Mouse (Mus musculus) spleen, embryonic (tissue): Measurements from ENCODE around the gene Klhl33.
"Not testable (repeated sequence)": the region's sequence is repeated elsewhere in the genome, so short reads cannot be mapped to it uniquely, and the experiment has no call there.

Experiments
- CTCF ChIA-PET: fragments of 350-600 bp; sonication (Branson Sonifier 250); formaldehyde crosslinking; loops from one replicate; lab custom pipeline; 2022; lab: Charles Lee

Gene Klhl33

DNA sequence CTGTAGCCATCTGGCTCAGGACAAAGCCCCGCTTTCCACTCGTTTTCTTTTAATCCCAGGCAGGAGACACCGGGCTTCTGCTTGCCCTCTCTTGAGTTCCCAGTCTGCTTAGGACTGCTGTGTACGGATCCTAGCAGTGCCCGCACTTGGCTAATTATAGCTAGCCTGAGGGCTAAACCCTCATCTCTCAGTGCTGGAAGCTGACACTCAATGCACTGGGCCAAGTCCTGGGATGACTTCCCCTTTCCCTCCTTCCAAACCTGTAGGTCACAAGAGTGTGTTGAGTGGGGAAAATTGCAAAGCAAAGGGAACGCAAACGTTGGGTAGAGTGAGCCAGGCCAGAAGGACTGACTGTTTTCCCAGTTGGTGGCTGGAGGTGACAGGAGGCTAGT lies at the start of gene Klhl33:
Gene Klhl33, minus strand, starts transcription at position 134 of the 392 bp plus-strand sequence.
- CTCF ChIA-PET = no interaction called here

DNA sequence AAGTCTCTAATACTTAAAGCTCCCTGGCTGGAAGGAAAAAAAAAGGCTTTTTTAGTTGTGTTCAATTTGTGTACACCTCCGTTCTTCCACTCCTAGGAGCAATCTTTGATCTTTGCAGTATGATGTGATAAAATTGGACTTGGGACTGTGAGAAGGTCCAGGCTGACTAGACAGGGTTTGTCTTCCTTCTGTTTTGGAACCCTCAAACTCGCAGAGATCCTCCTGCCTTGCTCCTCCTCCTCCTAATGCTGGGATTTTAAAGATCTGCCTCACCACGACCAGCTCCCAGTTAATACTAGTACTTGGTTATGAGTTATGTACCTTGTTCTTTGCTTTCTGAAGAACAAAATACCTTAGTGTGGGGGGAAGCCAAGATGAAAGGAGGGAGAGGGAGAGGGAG lies 48.2 kb upstream of the Klhl33 start:
- CTCF ChIA-PET = interaction anchor here (0.6 kb wide), 1 partner anchor 120 kb away, joined by 4 read pairs; no protein-coding TSS in a partner anchor

DNA sequence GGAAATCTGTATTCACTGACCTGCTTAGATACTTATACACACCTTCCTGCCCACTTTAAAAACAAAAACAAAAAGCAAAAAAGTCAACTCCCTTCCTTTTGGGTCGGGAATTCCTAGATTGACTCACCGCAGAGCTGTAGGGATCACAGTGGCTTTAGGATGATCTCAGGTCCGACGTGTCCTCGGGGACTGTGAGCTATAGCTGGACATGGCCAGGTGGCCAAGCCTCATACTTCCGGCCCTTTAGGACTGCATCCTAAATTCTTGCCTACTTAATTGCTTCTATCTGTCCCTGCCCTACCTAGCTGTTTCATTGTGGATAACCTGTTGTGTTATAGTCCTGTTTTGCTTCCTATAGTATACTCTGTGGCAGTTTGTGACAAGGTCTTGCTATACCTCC lies 47.8 kb upstream of the Klhl33 start:
- CTCF ChIA-PET = interaction anchor here (0.6 kb wide), 1 partner anchor 121 kb away, joined by 4 read pairs; no protein-coding TSS in a partner anchor

DNA sequence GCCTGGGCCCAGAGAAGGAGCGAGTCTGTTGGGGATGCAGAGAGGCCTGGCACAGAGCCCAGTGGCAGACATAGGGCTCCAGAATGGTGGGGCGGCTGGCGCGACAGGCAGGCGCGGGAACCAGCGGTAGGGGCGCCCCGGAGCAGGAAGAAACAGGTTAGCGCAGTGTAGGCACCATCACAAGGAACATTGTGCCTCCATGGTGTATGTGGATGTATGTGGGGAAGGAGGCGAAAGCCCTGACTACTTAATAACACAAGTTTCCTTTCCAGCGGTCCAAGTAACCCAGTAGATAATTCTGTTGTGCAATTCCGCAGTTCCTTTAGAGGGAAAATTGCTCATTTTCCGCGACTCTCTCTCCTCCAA lies 47.3 kb upstream of the Klhl33 start:
- CTCF ChIA-PET = not testable (repeated sequence)

DNA sequence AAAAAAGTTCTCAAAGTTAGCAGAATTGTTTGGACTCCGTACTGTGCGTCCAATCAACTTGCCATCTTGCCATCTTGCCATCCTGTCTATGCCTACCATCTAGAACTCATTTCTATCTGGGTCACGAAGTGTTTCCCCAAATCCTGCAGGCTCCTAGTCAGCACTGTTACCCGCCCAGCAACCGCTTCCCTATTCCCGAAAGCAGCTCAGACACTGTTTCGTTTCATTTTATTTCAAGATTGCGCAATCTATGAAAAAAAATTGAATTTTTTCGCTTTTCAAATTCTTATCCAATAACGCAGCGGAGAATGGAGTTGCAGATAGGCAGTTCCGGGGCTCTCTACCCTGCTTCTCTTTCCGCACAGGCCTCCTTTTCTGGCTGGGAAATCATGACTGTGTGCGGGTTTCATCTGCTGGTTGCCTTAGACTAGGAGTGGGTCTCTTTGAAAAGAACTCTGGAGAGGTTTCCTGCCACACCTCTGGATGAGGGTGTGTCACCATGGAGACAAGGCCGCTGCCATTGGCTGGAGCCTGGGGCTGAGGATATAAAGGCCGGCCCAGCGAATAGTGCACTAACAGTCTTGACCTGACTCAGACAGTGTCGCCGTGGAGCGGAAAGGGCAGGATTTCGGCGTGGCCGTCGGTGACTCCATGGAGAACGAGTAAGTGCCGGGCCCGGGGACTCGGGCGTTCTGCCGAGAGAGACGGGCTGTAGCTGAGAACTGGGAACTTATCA lies 46.8 kb upstream of the Klhl33 start, which contains the start of gene Gm49342:
Gene Gm49342, plus strand, starts transcription at position 586 of the 736 bp plus-strand sequence.
- CTCF ChIA-PET = no interaction called here

DNA sequence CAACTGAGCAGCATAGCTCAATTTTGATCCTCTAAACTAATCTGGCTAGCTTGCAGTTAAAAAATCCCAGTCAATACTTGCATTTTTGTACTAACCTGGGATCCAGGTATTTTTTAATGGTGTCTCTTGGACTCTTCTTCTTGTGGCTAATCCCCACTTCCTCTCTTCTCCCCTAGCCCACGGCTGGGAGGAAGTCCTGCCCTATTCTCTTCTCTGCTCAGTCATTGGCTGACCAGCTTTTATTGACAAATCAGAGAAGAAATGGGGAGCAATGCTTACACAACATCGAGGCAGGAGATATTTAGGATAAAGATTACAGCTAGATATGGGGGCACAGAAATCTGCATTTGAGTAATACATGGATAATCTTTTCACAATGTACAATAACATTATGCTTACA lies 41.6 kb upstream of the Klhl33 start:
- CTCF ChIA-PET = no interaction called here

DNA sequence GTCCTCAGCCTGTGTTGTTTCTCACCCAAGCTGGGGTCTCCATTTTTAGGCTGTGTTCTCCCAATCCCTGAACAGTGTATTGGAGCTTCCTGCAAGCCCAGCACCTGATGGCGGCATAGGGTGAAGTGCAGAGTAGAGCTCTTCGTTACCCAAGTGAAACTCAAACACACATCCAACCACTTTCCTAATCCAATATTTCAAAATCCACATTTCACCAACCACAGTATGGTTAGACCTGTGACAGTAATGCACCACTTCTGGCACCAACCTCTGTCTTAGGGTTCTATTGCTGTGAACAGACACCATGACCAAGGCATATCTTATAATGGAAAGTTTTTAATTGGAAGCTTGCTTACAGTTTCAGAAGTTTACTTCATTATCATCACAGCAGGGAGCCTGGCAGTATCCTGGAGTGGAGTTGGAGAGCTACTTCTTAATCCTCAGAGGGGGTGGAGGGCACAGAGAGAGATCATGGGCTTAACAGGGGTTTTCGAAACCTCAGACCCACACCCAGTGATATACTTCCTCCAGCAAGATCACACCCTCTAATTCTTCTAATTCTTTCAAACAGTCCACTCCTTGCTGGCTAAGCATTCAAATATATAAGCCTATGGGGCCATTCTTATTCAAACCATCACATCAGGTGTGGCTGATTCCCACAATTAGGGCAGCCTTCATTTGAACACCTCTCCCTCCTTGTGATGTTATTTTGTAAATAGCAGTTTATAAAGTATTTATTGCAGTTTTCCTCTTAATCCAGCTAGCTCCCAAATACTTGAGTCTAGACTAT lies 41.0 kb upstream of the Klhl33 start:
- CTCF ChIA-PET = no interaction called here

DNA sequence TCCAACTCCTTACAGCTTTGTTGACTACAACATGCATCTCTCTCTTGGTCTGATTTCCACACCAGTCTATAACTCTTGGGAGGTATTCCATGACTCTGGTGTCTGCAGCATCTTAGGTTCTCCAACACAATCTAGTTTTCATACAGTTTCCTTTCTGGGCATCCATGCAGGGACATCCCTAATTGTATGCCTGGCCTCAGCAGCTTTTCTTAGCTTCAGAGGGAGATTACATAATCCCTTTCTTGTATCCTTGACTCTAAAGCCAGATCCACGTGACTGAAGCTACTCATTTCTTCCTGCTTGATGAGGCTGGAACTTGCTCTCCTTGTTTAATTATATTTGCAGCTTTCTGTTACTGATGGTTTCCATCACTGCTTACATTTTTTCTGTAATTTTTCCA lies 39.3 kb upstream of the Klhl33 start:
- CTCF ChIA-PET = no interaction called here

DNA sequence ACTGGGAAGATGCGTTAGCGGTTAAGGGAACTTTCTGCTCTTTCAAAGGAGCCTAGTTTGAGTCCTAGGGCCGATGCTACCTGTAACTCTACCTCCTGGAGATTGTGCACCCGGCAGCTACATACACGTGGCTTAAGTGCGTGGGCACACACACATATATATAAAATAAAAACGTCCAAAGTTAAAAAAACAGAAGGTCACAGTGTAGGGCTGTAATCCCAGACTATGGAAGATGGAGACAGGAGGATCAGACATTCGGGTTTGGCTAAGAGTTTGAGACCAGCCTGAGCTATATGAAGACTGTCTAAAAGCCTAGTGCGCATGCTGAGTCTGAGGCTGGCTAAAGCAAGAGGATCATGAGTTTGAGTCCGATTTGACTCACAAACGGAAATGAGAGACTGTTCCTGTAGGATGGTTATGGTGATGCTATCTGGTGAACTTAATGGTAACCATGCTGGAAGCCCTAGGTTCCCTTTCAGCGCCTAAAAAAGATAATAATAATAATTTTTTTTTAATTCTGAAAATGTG lies 34.2 kb upstream of the Klhl33 start:
- CTCF ChIA-PET = no interaction called here

DNA sequence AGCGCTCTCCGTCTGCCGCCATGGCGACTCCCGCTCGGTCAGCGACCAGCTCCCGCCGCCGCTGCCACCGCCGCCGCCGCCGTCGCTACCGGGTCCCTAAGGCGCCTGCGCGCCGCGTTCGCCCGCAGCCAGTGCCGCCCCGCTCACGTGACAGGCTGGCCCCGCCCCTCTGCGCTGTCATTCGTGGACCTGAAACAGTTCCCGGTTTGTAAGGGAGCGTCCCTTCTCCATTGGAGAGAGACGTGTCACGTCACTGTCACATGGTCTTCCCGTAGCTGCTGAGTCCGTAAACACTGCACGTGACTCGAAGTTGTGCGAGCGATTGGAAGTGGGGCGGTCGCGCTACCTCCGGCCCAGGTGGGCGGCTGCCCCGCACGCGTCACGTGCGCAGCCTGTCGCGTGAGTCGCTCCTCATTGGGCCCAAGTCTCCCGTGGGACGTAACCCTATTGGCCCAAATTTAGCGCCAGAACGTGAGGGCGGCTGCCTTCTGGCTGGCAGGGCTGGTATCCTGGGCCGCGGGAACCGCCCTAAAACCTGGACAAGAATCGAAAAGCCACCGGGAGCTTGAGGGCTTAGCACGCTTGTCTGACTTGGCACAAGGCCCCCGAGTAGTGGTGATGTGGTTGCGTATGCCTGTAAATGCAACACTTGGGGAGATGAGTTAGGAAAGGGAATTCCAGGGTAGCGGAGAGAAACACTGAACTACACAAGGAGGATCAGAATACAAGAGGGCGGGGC lies 33.6 kb upstream of the Klhl33 start, which contains the start of the genes Pip4p1 and Pnp:
Gene Pip4p1, minus strand, starts transcription at position 103 of the 739 bp plus-strand sequence.
Gene Pnp, plus strand, starts transcription at position 329 of the 739 bp plus-strand sequence.
- CTCF ChIA-PET = no interaction called here

DNA sequence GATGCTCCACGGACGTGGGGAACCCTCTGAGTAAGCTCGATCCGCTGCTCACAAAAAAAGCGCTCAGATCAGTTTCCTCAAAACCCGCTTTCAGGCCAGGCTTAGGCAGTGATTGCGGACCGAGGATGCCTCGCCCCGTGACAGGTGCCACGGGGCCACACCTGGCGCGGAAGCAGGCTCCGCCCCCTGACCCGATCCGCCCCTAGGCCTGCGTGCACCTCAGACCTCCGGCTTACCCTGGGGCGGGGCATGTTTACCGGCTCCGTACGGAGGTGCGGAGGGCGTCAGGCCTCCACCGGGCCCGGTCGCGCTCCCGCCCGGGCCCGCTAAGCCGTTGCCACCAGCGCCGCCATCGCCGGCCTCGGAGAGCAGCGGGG lies 33.1 kb upstream of the Klhl33 start:
- CTCF ChIA-PET = no interaction called here

DNA sequence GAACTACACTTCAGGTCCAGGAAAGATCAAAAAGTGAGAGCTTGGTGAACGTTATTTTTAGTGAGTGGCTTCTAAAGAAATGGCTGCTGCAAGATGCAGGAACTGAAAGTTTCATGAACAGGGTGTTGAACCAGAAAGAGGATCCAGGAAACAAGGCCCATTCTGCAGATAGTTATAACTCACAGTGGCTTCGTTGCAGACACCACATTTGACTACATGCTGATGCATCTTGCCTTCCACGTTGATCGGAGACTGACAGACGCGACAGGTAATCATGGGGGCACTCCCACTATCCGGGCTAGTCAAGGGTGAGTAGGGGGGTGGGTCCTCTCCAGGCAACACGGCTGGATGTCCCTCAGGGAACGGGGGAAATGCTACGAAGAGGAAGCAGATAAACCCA lies 32.6 kb upstream of the Klhl33 start:
- CTCF ChIA-PET = no interaction called here

DNA sequence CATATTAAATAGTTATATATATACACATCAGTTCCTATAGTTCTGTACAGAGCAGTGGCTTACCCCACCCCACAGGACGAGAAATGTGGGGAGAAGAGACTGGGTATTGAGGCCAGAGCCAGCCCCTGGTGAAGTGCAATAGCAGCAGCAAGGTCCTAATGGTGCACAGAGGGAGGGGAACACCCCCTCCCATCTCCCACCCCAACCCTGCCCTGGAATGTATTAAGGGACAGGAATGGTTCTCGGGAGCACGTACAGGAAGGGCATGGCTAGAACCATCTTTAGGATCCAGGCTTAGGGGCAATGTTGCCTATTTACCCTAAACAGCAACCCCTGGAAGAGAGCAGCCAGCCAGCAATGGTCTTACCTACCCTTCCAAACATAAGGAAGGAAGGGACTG lies 30.1 kb upstream of the Klhl33 start:
- CTCF ChIA-PET = no interaction called here

DNA sequence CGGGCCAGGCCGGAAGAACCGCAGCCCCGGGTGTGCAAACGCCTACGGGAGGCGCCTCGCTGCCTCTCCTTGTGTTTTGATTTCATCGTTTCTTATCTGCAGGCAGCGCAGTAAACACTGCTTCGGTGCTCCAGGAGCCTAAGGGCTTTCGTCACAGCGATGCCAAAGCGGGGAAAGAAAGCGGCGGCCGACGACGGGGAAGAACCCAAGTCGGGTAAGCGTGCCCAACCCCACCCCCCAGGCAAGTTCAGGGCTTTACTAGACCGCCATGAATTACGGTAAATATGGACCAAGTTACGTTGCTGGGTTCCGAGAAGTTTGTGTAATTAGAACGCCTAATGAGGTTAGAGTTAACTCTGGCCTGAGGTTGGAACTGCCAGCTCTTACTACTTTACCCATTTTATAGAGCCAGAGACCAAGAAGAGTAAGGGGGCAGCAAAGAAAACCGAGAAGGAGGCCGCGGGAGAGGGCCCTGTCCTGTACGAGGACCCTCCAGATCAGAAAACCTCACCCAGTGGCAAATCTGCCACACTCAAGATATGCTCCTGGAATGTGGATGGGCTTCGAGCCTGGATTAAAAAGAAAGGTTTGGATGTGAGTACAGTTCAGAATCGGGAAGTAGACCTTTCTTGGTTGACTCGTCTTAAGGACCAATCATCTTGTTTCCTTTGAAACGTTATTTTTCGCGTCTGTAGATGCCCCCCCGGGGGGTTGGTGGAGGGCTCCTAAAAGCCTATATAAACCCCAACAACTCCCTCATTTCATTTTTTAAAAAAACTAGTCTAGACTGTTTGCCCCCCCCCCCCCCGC lies 28.0 kb upstream of the Klhl33 start:
- CTCF ChIA-PET = interaction anchor here (0.5 kb wide), 1 partner anchor 48 kb away, joined by 3 read pairs; no protein-coding TSS in a partner anchor

DNA sequence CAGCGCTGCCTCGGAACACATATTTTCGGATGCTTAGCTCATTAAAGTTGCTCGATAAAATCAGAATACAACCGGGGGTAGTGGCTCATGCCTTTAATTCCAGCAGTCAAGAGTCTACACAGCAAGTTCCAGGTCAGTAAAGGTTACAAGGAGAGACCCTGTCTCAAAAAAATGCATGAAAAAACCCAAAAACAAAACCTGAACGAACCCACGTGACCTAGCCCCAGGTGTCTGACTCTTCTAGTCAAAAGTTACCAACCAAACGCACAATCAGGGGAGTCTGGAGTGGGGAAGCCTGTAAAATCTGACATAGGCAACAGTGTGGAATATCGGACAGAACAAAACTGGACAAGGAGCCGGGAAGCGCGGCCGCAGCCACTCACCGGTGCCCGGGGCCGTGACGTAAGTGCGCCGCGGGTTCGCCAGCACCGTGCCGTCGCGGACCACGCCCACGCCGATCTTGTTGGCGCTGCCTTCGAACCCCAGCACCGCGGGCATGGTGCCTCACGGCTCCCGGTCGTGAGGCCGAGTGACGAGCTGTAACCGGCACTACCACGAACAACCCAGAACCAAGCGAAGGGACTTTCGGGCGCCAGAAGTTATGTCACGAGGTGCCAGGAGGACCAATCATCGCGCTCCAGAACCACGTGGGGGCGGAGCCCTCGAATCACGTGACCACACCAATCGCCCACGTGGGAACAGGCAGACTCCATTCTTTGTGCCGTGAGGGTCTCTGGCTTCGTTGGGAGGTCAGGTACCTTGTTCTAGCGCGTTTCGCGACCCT lies 27.2 kb upstream of the Klhl33 start, which contains the start of the genes Osgep and Apex1:
Gene Osgep, minus strand, starts transcription at position 613 of the 784 bp plus-strand sequence.
Gene Apex1, plus strand, starts transcription at position 688 of the 784 bp plus-strand sequence.
- CTCF ChIA-PET = interaction anchor here (0.5 kb wide), 1 partner anchor 47 kb away, joined by 3 read pairs; no protein-coding TSS in a partner anchor

DNA sequence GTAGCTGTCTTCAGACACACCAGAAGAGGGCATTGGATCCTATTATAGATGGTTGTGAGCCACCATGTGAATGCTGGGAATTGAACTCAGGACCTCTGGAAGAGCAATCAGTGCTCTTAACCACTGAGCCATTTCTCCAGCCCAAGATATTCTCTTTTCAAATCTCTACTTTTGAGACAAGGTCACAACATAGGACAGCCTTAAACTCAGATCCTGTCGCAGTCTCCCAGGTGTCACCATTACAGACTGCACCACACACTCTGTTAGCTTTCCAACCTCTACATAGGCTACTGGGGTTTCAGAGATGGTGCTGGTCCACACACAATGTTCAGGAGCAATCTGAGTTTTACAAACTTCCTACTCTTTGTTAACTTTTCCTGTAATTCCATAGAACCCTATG lies 26.1 kb upstream of the Klhl33 start:
- CTCF ChIA-PET = not testable (repeated sequence)

DNA sequence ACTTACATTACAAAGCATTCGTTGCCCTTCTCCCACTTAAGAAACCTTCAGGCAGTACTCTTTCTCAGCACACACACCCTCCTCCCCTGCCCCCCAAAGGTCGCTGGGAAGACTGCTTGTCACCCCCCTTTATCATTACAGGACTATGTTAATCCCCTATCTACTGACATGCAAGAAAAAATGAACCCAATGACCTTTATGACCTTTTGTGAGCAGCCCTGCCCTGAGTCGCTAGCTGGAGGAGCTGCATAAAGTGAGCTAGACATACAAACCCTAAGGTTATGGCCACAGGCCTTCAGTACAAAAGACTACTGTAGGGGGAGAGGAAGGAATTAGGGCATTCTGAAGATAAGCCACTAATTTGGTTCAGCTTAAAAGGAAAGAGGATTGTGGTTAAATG lies 14.0 kb upstream of the Klhl33 start:
- CTCF ChIA-PET = no interaction called here

DNA sequence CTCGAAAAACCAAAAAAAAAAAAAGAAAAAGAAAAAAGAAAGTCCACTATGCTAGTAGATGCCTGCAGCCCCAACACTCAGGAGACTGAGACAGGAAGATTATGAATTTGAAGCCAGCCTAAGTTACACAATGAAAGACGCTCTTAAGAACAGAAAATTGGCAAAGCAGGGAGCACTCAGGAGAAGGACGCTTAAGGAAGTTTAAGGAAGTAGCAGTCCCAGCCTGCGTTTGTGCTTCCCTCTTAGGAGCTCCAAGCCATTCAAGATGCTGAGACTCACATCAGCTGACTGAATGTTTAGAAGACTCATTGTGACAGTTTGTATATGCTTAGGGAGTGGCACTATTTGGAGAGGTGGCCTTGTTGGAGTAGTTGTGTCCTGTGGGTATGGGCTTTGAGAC lies 10.8 kb upstream of the Klhl33 start:
- CTCF ChIA-PET = no interaction called here

DNA sequence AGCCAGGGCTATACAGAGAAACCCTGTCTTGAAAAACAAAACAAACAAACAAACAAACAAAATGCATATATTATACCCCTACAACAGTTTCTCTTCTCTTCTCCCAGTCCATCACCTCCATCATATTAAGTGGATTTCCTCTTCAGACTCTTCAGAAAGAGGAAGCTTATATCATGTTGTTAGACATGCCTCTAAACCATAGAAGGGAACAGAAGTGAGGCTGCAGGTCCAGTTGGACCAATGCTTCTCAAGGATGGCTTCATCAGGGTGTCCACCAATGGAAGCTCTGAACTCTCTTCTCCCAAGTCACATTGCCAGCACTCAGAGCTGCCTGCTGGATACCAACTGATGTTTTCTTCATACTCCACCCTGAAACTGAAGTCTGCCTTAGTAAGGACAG lies 8.0 kb upstream of the Klhl33 start:
- CTCF ChIA-PET = not testable (repeated sequence)

DNA sequence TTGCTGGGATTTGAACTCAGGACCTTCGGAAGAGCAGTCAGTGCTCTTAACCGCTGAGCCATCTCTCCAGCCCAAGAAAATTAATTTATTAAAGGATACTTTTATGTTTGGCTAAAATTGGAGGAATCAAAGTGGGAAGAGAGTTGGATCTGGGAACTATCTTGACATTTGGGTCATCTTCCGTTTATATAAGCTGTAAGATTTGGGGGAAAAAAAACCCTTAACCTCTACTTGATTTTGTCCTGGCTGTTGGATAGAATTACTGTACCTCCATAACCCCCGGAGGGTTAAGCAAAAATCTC lies 7.5 kb upstream of the Klhl33 start:
- CTCF ChIA-PET = no interaction called here
